Mouse (Mus musculus) limb, embryonic 14.5 days (tissue): ENCODE measurements around the gene Adamts5. TPM values are rescaled to one million over a fixed set of nuclear protein-coding genes. Genes with fewer than 3 reads are reported as not detected.

Source experiments
- ATAC-seq: fragments of 200-750 bp; cut with Nextera tagmentation; 2 replicates; pipeline ENCODE4 v1.8.0; 2017; ENCODE audit warnings: low read depth, moderate number of reproducible peaks, moderate TSS enrichment; ENCODE audit not compliant: low FRiP score
- DNase-seq: peaks from one replicate; pipeline ENCODE4 v3.0.0-alpha.2; 2015; ENCODE audit warnings: low spot score
- H3K27ac ChIP-seq: fragments of 300-500 bp; sonication (generic); replicated peaks from 2 replicates; pipeline ENCODE4 v1.5.1; 2014; ENCODE audit warnings: low read depth, mild to moderate bottlenecking, low read length, moderate library complexity, mixed read lengths
- H3K27me3 ChIP-seq: fragments of 300-500 bp; sonication (generic); 2 replicates; pipeline ENCODE4 v1.6.1; 2014; ENCODE audit warnings: low read length, mixed read lengths; ENCODE audit not compliant: control insufficient read depth, insufficient read depth
- H3K36me3 ChIP-seq: fragments of 300-500 bp; sonication (generic); 2 replicates; pipeline ENCODE4 v1.6.1; 2014; ENCODE audit warnings: mild to moderate bottlenecking, low read length, moderate library complexity, mixed read lengths; ENCODE audit not compliant: control insufficient read depth, insufficient read depth
- H3K4me1 ChIP-seq: fragments of 300-500 bp; sonication (generic); 2 replicates; pipeline ENCODE4 v1.6.1; 2014; ENCODE audit warnings: antibody characterized with exemption, low read length, mixed read lengths; ENCODE audit not compliant: control insufficient read depth, insufficient read depth
- H3K4me2 ChIP-seq: fragments of 300-500 bp; sonication (generic); replicated peaks from 2 replicates; pipeline ENCODE4 v1.6.1; 2014; ENCODE audit warnings: low read depth, mild to moderate bottlenecking, low read length, moderate library complexity; ENCODE audit not compliant: severe bottlenecking
- H3K4me3 ChIP-seq: fragments of 300-500 bp; sonication (generic); replicated peaks from 2 replicates; pipeline ENCODE4 v1.5.1; 2014; ENCODE audit warnings: low read length
- H3K9ac ChIP-seq: fragments of 300-500 bp; sonication (generic); 2 replicates; pipeline ENCODE4 v1.6.1; 2014; ENCODE audit warnings: mild to moderate bottlenecking, low read depth, low read length, moderate library complexity; ENCODE audit not compliant: severe bottlenecking
- H3K9me3 ChIP-seq: fragments of 300-500 bp; sonication (generic); 2 replicates; pipeline ENCODE4 v1.6.1; 2016; ENCODE audit warnings: low read length; ENCODE audit not compliant: control insufficient read depth
- POLR2A ChIP-seq: fragments of 200-500 bp; IDR thresholded peaks from 2 replicates; pipeline ENCODE4 v1.8.0; 2012; ENCODE audit warnings: inconsistent platforms, mild to moderate bottlenecking, moderate library complexity, borderline replicate concordance; ENCODE audit not compliant: insufficient read depth, insufficient read length; ENCODE audit errors: extremely low read depth
- WGBS: fragments of 180-500 bp; shearing (Covaris S2); extraction: QIAGEN DNeasy Blood & Tissue Kit; methylation state at CpG from one replicate; pipeline ENCODE4 v1.1.7; 2014; 5-methylcytosine and 5-hydroxymethylcytosine counted together
- polyA plus RNA-seq, 2 experiments: library from polyadenylated mRNA; depleted of rRNA in 1 of 2; stranded (reverse) in 1 of 2; unstranded in 1 of 2; fragments of >200 nt; fragmentation: Nextera tagmentation in 1 of 2; extraction: Ambion mirVana in 1 of 2; gene quantifications; 2 replicates each; pipeline versions ENCODE4 v1.2.1 to v1.2.3; 2012 to 2014

The Adamts5 gene
- 5.3 and 5.4 TPM in 2 replicates for polyA plus RNA-seq (2012; rRNA removed)
- polyA plus RNA-seq (2014; fragmentation: Nextera tagmentation; extraction: Ambion mirVana) = 10.7 and 10.9 TPM in 2 replicates

- WGBS = 10% methylated on average over 13 of the region's 13 CpGs
- ATAC-seq (no peak), DNase-seq (no peak)
- Histone ChIP-seq H3K9ac (peak within 1 kb of the TSS; percentile 77), H3K4me2 (peak within 1 kb of the TSS; percentile 90), H3K36me3 (no peaks in the 10 kb centered on the region), H3K27me3 (no peaks in the 10 kb centered on the region), H3K4me3 (peak within 1 kb of the TSS; percentile 68), H3K4me1 (peaks cover 28% of the 10 kb centered on the region), H3K27ac (peak within 1 kb of the TSS; percentile 86), H3K9me3 (no peaks in the 10 kb centered on the region)
- no peak for TF ChIP-seq POLR2A
Measured at GRCm38 (mm10) chr16:85901581-85901910, at the start of gene Adamts5. TSS of gene Adamts5 (minus strand) at chr16:85901828.

DNA sequence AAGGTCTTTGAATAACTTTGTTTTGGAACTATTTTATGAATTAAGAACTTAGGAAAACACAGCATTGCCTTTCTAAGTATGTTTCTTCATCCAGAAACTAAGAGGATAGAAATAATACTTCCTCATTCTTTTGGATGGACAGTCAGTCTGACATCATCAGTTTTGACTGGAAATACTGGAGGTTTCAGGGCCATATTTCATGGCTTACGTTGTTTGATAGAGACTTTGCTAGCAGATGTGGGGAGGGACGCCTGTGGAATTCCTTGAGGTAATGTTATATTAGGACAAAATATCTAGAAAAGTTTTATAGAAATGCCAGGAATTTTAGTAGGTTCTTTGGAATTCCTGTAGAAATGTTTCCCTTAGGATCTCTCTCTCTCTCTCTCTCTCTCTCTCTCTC lies 48.7 kb upstream of the Adamts5 start:
- WGBS = 30% methylated on average over 2 of the region's 2 CpGs
- Histone ChIP-seq H3K36me3 (no peaks in the 10 kb centered on the region), H3K27me3 (no peaks in the 10 kb centered on the region), H3K4me2 (no peak overlapping the region), H3K9me3 (no peaks in the 10 kb centered on the region), H3K27ac (no peak overlapping the region), H3K9ac (no peak overlapping the region), H3K4me3 (no peak overlapping the region), H3K4me1 (no peaks in the 10 kb centered on the region)
- no peak for ATAC-seq
- no peak for TF ChIP-seq POLR2A
- no peak for DNase-seq

DNA sequence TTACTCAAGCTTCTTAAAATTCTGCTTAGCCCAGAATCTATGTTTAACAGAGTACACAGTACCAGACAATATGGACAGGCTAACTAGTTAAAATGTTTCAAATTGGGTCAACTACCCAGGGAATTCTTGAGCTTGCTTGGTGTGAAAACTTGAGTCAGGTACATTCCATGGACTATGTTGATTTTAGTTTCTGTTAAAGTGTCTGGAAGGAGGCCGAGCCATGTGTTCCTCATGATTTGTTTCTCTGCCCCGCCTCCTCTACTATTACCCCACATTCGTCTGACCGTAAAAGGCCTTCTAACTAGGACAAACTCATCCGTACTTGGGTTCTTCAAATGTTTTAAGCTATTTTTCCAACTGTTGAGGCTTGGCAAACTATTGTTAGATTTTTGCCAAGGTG lies 24.4 kb upstream of the Adamts5 start:
- peak; percentile 45 for DNase-seq
- TF ChIP-seq POLR2A = no peak
- H3K36me3 ChIP-seq = no peaks in the 10 kb centered on the region
- 62% methylated on average over 5 of the region's 5 CpGs for WGBS
- H3K27me3 ChIP-seq = no peaks in the 10 kb centered on the region
- no peaks in the 10 kb centered on the region for H3K9me3 ChIP-seq
- no peak overlapping the region for H3K4me2 ChIP-seq
- no peak overlapping the region for H3K4me3 ChIP-seq
- no peak overlapping the region for H3K9ac ChIP-seq
- H3K27ac ChIP-seq = no peak overlapping the region
- no peaks in the 10 kb centered on the region for H3K4me1 ChIP-seq
- no peak for ATAC-seq

DNA sequence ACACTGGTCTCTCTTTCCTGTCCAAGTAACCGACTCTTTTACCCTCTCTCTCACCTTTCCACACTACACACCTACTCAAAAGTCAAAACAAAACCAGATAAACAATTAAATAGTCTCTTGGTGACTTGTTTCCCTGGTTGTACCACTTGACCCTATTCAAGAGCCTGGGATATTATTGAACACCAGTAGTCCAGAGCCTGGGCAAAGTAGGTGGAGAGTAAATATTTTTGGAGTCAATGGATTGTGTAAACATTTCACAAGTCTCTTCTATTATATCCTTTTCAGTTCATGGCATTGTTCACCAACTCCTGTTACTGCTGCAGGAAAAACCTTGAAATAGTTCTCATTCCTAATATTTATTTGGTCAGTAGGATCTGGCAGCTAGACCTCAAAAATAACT lies 20.8 kb upstream of the Adamts5 start:
- Histone ChIP-seq H3K27ac (no peak overlapping the region), H3K4me2 (no peak overlapping the region), H3K4me1 (no peaks in the 10 kb centered on the region), H3K9me3 (no peaks in the 10 kb centered on the region), H3K4me3 (no peak overlapping the region), H3K9ac (no peak overlapping the region), H3K36me3 (no peaks in the 10 kb centered on the region), H3K27me3 (no peaks in the 10 kb centered on the region)
- DNase-seq = no peak
- no peak for ATAC-seq
- no peak for TF ChIP-seq POLR2A
- WGBS = 79% methylated on average over 1 of the region's 1 CpGs

- Histone ChIP-seq H3K9ac (no peak overlapping the region), H3K27me3 (no peaks in the 10 kb centered on the region), H3K4me3 (no peak overlapping the region), H3K27ac (no peak overlapping the region), H3K4me1 (no peaks in the 10 kb centered on the region), H3K9me3 (no peaks in the 10 kb centered on the region), H3K4me2 (no peak overlapping the region), H3K36me3 (no peaks in the 10 kb centered on the region)
- 54% methylated on average over 4 of the region's 4 CpGs for WGBS
- DNase-seq = no peak
- ATAC-seq = no peak
- no peak for TF ChIP-seq POLR2A
Measured at GRCm38 (mm10) chr16:85920122-85920521, 18.5 kb upstream of the Adamts5 start.
